Mouse (Mus musculus) spleen, adult 18-20 months (tissue): ENCODE results near the gene Kalrn.

Source experiments
- DNase-seq, 2 experiments: peaks; one replicate each; pipeline ENCODE4 v3.0.0; 2022; ENCODE audit warnings: mixed read lengths in 2 of 2

Gene Kalrn

DNA sequence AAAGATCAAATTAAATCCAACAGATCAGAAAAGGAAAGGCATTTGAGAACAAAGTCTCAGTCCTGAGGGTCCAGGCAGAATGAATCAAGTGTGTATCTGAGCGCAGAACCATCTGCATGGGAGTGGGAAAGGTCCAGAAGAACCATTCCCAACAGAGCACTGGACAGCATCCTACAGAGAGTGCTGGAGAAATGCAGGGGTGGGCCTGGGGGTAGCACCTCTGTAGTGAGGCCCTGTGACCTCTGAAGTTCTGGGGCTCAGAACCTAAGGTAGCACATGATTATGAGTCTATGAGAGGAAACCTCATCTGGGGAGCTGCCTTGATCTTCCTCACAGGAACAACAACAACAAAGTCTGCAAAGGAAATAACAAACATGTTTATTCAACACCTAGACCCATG lies 20.6 kb downstream of the Kalrn start:
- DNase-seq = no peak

DNA sequence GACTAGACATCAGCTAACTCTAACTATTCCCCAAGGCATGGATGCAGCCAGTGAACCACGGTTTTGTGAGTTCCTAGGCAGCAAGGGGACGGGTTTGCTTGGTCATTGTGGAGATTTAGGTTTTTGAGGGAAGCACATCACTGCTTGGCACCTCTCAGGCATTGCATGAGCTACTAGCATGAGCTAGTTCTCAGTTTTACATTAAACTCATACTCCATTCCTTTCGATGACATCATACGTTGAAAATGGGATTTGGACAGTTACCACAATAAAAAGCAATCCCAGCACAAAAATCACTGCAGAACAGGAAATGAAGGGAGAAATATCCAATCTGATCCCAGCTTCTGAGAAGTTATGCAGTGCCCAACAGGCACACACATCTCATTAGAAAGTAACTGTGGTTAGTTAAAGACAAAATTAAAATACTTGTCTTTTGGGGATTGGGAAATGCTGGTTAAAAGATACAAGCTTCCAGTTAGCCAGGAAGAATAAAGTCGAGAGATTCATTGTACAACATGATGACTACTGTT lies 23.8 kb downstream of the Kalrn start:
- no peak for DNase-seq

DNA sequence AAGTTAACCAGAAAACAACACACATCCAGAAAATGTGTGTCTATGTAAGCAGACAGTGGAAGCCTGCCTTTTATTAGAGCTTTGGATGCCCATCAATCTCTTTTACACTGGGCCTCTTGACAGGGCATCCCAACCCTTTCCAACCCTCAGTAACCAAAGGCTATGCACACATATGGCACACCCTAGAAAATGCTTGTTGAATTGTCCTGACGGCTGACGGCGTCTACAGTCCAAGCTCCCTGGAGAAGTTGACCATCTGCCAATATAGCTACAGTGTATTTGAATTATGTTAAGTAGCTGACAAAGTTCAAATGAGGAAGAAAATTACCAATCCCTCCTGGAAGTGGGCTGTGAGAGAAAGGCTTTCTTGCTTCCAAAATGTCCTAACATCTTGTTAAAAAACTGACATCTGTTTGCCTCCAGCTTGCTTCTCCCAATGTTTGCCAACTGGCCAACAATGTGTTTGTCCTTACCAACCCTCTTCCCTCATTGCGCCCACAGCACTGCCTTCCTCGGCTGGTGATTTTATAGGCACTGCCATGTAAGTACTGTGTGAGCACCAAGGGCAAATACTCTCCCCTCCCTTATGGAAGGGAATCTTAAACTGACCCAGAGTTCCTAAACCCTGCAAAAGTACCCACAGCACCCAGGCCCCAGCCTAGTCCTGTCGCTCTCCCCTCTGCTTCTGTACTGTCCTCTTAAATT lies 26.4 kb downstream of the Kalrn start:
- DNase-seq = no peak

DNA sequence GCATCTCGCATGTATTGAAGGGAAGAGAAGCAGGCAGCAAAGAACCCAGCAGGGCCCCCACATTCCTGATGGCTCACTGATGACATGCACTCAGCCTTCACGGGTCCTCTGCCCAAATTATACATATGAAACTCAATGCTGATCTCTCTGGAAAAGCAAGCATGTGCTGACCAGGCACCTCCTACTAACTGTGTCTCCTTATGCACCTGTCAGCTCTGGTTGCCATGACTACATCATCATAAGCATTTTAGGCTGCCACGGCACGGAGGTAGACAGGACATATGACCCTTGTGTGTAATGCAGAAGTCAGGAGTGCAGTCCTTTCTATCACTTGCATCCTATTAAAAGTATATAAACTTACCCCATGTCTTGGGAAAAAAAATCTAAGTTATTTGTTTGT lies 29.6 kb downstream of the Kalrn start:
- no peak for DNase-seq

DNA sequence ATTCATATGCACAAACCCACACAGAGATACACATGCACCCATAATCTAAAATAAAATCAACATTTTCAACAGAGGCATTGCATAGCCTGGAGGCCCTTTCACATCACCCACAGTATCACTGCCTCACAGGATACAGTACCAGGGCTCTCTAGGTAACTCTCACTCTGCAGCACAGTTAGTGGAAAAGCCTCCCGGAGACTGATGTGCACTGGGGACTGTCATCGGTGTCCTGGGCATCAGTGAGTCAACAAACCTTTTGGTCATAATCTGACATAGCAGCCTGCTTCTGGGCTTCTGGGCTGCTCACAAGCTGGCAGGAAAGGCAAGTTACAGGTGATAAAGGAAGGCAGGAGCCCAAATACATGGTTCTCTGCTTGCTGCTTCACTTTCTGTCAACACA lies 31.0 kb downstream of the Kalrn start:
- DNase-seq = no peak

DNA sequence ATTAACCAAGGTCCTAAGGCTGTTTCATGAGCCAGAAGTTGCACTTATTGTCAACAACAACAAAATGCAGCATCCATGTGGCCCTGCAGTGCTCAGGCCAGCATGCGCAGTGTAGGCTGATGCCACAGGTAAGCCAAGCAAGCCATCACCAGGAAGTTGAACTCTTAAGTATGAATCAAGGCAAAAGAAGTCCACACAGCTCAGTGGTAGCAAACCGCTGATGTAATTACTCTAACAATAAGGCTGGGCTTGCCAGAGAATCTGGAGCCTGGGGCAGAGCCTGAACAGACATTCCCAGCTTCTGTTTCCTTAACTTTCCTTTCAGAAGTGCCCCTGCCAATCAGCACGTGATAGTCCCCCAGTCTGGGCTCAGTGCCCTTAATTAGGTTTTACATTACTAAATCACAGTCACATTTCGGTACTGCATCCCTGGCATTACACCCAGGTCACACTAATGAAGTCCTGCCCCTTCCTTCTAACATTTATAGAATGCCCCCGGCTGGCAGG lies 34.6 kb downstream of the Kalrn start:
- DNase-seq = no peak

DNA sequence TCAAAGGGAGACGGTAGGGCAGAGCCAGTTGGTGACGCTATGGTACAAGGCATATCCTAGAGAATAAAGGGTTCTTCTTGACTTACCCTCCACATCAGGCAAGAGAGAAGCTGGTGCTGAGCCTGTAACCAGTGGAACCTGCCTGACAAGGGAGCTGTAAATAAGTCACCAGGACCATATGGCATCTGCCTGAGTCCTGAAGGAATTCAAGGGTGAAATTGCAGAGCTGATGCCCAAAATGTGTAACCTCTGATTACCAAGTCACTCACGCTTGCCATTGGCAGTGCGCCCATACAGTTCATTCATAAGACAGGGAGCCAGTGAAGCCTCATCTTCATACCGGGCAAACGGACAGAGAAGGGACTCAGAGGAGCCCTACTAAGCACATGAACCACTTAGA lies 37.0 kb downstream of the Kalrn start:
- no peak for DNase-seq

DNA sequence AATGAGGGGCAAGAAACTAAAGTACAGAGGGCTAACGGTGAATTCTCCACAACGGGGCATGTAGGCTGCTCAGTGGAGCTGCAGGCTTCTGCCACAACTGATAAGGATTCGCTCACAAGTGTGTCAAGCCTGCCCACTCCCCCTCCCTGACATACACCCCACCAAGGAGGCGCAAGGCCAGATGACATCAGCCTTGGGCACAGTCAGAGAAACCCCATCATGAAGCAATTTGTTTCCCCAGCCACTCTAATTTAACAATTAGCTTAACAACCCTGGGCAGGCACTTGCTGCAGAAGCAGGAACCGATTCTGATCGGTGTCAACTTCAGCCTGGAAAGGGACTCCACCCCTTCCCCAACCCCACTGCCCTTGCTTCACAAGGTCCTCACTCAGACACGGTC lies 38.2 kb downstream of the Kalrn start:
- DNase-seq = no peak

DNA sequence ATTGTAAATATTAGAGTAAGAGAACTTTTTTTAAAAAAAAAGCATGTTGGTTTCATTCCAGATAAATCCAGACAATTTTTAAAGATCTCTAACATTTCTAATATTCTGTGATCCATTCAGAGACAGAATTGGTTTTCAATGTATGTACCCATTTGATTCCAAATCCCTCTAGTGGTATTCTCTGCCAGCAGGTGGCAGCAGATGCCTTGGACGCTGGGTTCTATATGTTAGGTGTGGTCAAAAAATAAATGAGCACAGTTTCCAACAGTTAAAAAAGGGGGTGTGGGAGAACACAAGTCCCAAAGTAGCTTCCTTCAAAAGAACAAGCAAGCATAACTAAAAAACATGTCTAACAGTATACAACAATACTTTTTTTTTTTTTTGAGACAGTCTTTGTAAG lies 41.8 kb downstream of the Kalrn start:
- DNase-seq = peak in 1 of 2 experiments; percentile 15

DNA sequence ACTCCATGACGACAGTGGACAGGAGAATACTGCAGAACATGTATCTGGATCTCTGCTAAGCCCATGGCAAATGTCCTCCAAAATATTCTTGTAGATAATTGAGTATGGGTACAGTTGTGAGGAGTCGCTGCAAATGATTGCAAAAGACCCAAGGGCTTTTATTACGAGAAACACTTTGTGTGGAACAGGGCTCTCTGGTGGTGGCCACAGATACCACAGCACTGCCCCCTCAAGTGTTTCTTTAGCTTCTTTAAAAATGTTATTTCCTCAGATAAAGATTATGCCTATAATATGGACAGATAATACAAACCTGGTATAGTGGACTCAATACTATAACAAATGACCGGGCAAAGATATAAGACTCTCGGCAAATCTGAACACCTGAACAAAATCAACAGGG lies 43.3 kb downstream of the Kalrn start:
- no peak for DNase-seq

DNA sequence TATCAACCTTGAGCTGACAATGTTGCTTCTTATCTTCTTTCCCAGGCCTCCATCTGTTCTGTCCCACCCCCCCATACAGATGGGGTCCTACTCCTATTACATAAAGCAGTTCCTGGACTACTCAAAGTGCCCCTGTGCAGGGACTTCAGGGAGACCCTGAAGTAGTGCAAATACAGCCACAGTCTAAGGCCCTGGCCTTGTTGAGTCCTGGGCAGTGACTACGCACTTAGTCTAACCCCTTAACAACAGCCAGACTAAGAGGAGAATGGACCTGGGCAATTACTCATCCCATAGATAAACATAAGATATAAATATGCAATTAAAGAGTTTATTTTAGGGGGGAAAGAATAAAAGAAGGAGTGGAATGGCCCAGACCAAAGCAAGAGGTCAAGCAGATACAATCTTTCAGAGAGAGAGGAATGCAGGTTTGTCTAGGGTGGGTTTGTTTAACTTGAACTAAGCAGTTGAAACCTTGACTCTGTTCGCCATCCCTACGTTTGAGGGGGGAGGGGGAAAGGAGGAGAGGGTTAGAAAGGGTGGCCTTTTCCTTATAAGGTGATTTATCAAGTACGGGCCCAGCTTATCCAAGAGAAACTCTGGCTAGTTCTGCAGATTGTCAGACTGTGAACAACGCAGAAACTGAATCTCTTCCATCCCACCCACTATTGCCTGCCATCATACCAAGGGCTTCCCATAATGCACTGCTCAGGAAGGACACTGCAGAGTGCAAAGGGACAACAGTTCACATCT lies 44.9 kb downstream of the Kalrn start:
- DNase-seq = no peak

DNA sequence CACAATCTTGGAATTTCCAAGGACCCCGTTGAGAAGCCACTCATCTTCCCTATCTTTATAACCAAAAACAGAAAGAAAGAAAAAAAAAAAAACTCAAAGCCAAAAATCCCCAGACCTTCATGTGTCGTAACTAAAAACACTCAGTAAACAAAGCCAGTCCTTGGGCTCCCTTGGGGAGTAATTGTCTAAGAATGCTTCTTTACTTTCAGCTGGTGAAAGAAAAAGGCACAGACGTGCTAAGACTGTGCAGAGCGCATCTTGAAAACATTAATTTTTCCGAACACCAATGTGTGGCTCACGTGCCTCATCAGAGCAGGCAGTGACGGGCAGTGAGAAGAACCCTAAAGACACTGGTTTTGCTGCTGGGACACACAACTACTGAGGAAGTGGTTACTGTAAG lies 47.0 kb downstream of the Kalrn start:
- DNase-seq = no peak

DNA sequence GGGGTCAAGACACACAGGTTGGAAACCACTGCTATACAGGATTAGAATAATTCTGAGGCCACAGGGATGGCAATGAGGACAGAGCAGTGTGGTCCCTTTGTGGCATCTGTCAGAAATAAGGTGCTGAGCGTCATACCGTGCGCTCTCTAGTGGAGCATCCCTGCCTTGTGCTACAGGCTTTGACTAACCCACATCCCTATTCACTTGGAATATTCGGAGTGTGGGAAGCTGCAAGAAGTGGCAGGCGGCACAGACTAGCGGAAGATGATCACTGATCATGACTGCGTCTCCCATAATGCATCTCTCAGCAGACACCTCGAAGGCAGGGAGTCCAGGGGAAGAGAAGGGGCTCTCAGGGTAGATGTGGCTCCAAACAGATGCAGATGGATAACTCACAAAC lies 47.5 kb downstream of the Kalrn start:
- DNase-seq = no peak

DNA sequence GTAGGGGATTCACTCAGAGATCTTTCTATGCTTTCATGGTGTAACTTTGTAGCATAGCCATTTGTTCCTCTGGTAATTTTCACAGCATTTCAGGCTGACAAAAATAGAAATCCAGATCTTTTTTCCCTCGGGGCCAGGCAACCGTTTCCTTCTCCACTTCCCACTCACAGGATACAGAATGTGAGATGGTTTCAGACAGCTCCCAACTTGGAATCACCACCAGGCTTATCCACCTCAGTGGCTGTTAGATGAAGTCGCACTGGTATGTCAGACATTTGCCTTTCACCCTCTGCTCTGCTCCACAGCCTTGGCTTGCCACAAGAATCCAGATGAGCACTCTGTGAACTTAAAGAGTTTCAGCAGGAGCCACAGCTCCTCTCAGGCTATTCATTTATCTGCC lies 48.1 kb downstream of the Kalrn start:
- no peak for DNase-seq

DNA sequence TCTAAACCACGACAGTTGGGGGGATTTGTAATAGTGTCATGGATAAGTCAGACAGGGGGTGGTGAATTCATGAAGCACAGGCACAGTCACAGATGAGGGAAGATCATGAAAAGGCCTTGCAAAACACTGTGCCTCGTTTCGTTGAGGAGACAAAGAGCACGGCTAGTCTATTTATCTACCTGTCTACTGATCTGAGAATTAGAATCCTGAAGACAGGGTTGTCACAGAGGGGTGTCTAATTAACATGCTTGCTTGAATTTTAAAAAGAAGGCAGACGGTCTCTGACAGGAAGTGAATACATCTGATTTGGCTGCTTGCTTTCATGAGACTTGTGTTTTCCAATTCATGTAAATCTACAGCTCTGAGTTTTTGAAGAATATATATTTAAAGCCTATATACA lies 52.3 kb downstream of the Kalrn start:
- no peak for DNase-seq

DNA sequence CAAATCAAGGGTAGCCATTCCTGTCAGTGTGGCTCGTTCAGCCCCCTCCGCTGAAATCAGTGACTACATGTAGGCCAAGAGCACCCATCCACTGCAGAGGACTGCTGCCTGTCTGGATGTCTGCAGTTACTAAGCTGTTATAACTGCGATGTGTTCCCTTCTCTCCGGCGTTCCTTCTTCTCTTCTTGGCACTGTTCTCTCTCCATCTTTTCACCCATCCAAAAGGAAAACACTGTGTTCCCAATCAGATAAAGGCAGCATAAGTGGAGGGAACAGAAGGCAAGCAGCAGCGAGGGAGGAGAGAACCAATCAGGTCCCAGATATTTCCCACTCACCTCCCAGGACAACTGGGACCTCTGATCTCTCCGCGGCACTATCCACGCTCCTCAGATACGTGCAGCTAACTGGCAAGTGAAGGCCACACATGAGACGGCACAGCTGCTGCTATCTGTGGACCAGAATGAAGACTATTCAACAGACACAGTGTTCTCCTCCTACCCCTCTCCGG lies 56.4 kb downstream of the Kalrn start:
- DNase-seq = no peak

DNA sequence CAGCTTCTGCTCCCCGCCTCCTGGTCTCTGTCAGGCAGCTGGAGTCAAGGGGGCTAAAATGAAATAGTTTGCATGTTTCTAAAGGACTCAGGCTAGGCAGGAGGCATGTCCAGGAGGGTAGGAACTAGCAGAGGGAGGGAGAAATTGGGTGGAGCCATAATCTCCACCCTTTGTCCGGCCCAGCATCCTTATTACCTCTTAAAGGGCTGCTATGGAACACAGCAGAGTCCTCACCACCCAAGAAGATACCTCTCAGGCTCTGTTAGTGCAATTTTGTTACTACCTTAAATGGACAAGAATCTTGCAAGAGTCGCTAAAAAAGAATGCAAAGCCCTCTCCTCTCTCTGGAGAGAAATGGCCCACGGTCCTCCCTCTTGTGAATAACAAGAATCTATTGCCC lies 57.8 kb downstream of the Kalrn start:
- DNase-seq = no peak

DNA sequence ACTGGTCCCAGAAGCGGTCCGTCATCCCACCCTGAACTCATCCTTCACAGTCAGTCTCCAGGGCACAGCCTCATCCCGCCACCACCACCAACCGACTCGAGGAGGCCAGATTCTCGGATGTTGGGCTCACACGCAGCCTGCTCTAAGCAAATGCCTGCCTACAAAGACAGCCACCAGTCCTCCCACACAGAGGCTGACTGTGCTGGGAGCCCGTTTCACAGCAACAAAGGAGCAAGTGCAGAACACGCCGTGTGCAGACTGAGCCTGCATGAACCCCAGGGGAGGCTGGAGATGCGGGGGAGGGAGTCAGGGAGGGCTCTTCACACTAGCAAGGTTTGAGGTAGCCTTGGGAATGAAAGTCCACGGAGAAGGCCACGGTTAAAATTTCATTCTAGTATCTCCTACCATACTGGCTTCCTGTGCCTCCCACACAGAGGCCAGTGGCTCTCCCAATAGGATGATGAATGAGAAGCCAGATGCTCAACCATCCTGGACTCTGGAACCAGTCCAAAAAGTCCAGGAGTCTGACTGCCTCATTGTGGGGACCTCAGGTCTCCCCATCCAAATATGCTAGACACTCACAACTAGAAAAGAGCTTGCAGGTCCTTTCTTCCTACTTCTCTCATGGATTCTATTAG lies 59.3 kb downstream of the Kalrn start:
- no peak for DNase-seq

DNA sequence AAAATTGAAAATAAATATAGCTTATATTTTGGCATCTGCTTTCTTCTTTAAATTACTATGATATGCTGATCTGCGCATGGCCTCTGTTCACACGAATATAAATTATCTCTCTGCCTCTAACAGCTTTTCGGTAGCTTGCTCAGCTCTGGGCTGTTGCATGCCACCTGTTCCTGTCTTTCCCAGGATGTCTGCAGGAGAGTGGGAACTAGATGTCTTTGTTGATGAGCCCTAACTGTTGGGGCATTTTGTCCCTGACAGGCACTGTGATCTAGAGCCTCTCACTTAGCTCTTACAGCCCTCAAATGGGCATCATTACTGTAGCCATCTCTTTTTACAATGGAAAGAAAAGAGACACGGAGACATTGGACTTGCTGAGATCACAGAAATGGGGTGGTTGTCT lies 61.0 kb downstream of the Kalrn start:
- DNase-seq = no peak

DNA sequence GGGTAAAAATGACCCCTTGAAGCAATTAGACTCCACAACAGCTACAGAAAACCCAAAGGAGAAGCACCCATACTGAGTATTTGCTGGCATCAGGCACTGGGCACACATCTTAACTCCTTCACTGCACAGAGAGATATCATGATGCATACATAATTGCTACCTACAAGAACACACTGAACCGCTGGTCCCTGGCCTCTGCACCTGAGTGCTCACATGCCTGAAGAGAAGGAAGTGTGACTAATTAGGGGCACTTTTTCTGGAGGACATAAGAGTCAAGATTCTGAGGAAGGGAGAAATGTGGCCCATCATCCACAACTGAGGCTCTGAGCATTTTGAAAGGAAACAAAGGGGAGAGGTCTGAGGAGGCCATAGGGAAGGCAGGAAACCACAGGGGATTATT lies 65.2 kb downstream of the Kalrn start:
- no peak for DNase-seq

DNA sequence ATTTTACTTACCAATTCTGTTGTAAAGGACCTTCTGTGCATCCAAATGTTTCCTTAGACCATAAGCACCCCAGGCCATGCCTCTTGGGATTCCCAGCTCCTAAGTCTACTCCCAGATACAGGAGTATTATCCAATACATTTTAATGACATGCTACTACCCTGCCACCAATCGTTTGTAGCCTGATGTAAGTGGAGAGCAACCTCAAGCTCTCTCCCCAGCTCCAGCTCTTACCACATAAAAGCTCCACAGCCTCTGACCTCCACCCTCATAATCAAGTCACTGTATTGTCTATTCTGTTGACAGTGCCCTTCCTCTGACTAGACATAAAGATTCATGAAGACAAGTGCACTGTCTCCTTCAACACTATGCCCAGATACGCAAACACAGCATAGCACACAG lies 67.3 kb downstream of the Kalrn start:
- no peak for DNase-seq

DNA sequence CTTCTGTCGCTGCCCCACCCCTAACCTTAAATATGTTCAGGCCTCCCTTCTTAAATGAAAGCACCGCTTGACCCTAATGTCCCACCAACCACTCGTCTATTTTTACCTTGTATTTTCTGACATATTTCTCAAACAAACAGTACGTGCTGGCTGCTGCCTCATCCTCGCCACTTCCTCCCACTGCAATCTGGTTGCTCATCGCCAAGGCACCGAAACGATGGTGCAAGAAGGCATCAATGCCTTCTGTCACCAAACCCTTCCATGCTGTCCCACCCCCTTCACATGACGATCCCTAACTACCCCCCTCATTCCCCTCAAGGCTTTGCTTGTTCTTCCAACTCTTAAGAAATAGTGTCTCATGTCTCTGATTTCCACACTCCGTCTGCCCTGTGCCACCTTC lies 69.1 kb downstream of the Kalrn start:
- no peak for DNase-seq

DNA sequence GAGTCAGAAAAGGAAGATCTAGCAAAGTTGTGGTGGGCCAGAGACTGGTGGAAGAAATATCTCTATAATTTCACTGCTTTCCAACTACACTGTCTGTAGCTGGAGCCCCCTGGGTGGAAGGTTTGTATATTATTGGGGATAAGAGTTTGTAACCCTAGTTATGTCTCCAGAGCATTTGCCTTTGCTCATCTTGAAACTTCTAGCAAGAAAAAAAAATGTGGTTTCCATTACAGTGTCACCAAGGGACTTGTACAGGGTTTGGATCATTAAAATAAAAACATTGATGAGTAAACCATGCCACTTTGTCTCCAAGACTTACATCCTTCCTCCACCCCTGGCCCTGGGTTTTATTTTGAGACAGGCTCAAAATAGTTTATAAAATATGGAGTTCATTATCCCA lies 71.2 kb downstream of the Kalrn start:
- DNase-seq = no peak

DNA sequence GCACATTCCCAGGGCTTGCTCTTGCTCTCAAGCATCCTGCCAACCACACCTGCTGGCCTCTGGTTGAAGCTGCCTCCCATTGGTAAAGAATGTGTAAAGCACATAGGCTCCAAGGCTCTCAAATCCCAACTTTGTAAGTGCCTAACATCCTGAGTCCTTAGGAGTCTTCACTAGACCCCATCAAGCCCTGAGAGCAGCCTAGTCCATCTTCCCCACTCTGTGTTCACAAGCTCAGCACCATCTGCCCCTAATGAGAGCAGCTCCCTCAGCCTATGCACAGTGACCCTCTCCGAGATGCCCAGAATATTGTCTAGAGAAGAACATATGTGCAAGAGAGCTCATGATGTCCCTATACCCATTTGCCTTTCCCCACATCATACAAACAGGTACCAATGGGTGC lies 78.6 kb downstream of the Kalrn start:
- no peak for DNase-seq
